Mouse (Mus musculus): ENCODE data around the gene Spsb4.

- TF ChIP-seq CTCF (conservative IDR thresholded peaks at IDR 0.05; ENCODE audit: low read length) (no peak), POU5F1 (IDR thresholded peaks at IDR 0.05; ENCODE audit: borderline replicate concordance, low read length) (no peak), NANOG (IDR thresholded peaks at IDR 0.05; ENCODE audit: borderline replicate concordance, low read length) (no peak)
These were observed 2.9 kb downstream of the Spsb4 start for GRCm38 (mm10) chr9:97015751-97016150.

All from E14TG2a.4 (cell line).